Mouse (Mus musculus) ovary, postnatal 36 days (tissue): ENCODE results near the gene Frmd8.
A peak's percentile ranks its signal among the peaks of the same experiment; 100 is the strongest.

Source experiments
- DNase-seq: peaks from one replicate; pipeline ENCODE4 v3.0.0; 2022; ENCODE audit warnings: low spot score, mixed read lengths

Frmd8 gene

DNA sequence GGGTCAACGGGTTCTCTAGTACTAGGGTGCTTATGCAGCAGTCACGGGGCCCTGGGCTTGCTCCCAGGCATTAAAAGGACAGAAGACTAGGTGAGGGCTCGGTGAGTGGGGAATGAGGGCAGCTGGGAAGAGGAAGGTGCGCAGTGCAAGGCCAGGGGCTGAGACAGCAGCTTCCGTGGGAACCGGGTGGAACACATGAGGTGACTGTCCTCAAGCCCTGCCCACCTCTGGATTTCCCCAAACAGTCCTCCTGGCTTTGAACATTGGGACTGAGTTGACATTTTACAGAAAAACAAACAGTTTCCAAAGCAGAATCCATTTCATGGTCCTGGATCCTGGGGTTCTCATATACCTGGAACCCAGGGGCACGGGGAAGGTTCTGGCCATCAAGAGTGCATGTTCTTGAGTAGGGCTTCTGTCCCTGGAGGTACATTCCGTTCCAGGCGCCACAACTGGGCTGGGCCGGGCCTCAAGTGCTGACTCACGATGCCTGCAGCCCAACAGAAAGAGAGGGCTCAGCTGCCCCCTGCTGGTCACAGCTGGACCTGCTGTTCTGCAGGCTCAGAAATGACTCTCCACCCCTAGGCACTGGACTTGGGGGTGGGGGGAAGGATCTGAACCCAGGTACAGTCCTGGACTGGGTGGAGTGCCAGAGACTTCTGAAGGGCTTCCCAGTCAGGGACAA lies 25.1 kb downstream of the Frmd8 start:
- peak; percentile 91 for DNase-seq

DNA sequence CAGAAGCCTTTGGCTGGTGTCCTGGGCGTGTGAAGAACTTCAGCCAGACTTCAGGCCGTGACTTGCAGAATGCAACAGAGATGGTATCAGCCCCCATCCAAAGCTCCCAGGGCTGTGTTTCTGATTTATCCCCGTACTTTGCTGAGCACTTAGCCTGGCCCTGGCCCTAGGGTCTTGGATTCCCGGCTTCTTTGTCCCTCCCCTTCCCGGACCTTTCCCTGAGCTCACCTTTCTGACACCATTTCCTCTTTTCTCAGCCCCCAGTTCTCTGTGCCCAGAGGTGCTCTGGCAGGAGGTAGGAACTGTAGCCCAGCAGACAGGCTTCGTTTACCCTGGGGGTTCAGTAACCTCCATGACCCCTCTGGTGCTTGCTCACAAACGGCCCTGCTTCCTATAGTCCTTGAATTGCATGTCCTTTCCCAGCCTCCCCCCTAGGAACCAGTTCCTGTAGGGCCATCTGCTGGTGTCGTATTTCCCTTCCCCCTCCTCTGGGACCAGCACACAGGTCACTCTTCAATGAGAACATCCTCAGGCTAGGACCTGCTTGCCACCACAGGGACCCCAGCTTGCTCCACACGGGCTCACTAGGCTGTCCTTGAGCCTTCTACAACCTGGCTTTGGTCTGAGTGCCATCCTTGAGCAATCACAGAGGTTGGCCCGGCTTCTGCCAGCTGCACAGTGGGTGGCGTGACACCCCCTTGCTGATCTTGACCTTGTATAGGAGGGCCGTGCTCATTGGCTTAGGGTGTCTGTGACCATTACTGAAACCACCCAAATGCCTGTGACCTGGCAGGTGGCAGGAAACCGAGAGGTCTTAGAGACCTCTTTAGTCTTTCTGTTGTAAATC lies 26.0 kb downstream of the Frmd8 start:
- peak; percentile 53 for DNase-seq

DNA sequence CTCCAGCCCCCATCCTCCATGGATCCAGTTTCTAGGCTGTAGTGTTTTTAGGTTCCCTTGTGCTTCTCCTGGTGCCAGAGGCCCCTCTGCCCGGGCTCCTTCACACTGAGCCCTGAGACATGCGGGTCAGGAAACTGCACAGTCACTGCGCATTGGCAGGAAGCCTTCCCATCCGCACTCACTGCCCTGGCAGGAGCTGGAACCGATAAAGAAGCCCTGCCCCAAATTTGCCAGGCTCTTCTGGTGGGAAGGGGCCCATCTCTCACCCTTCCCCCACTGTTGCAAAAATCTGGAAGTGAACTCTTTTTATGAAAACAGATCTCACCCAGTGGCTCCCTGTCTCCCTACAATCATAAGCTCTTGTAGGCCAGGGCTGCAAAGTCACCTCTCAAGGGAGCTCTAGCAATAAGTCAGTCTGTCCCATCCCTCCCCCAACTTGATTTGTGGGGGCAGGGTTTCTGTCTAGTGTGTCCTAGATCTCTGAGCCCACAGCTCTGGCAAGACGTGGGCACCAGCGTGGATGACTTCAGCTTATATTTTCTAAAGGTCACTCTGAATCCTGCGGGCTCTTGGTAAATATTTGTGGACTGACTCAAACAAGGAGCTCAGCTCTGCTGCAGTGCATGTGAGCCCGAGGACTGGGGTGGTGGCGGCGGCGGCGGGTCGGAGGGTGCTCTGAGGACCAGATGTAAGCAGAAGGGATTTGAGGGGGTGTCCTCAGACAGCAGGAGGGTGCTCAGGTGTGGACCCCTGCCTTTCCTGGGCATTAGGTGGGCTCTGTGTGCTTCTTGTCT lies 26.8 kb downstream of the Frmd8 start:
- peak; percentile 63 for DNase-seq

DNA sequence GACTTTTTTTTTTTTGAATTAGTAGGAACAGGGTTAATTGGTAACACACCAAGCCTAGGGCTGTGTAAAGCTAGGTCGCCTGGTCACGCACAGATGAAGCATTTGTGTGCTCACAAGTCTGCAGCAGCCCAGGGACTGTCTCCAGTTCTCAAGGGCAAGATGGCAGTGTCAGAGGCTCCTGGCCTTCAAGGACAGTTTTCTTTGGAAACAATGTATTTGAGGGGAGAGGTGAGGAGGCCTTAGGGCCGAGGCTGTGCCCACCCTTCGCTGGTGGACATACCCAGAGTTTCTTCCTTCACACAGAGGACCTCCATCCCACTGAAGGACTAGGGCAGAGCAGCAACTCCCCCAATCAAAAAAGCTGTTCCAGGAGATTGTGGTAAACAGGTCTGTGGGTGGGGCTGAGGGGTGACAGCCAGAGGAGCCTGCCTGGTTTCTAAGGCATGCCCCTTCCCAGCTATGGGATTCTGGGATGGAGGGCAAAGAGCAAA lies 27.7 kb downstream of the Frmd8 start:
- DNase-seq, result no peak

DNA sequence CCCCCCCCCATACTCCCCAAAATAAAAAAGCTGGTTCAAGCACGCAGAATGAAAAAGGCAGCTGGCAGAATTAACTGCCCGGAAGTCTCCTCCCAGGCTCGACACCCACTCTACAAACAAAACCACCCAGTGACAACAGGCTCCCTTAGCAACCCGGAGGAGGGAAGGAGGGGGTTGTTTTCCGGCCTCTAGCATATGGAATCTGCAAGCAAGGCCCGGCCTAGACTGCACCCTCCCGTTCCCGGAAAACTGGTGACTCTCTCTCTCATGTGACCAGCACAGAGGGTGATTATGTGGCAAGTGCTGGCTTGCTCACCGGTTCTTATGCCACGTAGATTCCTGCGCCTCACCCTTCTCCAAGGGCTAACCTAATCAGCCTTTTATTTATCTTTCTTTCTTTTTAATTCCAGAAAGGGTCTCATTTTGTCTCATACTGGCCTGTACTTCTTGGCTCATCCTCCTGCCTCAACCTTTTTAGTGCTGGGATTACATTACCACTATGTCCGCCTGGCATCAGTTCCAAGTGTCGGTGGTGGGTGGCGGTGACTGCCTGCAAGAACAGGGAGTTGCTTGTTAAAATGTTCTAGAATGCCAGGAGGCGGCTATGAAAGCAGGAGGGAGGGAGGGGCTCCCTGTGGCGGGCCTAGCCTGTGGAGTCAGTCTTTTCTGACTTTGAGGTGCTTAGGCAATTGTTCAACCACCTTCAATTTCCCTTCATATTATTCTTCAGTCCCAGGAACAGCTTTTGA lies 28.3 kb downstream of the Frmd8 start:
- peak; percentile 76 for DNase-seq

DNA sequence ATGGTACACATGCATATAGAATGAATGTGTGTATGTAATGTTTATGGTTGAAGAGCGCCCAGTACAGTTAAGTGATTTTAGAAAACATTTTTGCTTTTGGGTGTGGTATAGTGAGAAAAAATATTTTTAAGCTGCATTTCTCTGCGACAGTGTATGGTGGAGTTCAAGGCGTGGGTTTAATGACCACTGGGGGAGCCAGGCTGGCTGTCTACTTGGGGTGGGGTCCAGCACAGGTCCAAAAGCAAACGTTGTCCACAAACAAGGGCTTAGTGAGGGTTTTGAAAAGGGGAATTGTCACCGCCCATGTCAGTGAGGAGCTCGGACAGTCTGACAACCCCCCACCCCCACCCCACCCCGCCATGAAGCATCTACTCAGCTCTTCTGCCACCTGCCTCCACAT lies 28.9 kb downstream of the Frmd8 start:
- no peak for DNase-seq

DNA sequence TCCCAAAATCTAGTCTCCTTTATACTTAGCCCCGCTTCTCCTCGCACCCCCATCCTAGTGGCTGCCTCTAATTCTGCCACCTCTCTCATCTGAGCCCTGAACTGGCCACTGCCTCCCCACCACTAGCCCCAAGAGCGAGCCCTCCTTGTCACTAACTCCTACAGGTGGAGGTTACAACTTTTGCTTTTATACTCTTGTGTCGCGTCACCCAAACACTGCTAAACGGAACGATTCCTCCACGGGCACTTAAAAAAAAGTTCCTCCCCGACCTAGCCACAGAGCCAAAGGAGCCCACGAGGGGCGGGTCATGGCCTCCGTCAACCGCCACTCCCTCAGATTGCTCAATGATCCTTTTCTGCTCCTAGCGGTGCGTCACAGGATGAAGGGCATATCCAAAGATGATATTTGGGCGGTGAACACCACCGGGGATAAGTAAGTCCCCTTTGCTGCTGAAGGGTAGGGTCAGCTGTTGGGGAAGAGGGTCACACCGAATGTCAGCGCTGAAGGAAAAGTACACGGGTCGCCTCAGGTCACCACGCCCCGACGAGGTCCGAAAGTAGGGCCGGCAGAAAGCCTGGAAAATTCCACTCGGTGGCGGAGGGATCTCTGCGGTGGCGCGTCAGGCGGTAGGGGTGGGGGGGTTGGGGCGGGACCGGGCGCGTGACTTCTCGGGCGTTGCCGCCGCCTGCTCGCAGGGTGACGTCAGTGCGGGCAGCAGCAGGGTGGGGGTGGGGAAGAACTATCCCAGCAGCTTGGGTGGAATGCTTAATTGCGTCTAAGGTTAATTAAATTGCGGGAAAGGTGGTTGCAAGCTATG lies 29.5 kb downstream of the Frmd8 start:
- peak; percentile 94 for DNase-seq

DNA sequence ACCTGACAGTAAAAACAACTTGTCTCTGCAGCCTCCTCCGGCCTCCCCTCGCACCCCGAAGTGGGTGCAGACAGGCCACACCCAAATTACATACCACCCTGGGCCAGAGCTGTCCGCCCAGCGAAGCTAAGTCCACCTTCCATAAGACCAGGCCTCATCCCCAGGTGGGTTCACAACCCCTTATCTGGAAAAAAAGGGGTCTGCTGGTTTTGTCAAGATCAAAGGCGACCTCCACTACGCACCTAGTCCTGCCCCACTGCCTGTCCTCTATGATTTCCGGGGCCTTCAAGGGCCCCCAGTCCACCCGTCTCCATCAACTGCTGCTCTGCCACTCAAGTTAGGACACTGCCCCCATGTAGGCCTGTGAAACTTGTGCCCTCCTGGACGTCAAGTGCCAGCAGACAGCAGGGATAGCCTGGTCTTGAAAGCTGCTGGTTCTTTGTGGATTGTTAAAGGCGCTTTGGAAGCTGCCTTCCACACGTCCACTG lies 30.2 kb downstream of the Frmd8 start:
- DNase-seq, result no peak

DNA sequence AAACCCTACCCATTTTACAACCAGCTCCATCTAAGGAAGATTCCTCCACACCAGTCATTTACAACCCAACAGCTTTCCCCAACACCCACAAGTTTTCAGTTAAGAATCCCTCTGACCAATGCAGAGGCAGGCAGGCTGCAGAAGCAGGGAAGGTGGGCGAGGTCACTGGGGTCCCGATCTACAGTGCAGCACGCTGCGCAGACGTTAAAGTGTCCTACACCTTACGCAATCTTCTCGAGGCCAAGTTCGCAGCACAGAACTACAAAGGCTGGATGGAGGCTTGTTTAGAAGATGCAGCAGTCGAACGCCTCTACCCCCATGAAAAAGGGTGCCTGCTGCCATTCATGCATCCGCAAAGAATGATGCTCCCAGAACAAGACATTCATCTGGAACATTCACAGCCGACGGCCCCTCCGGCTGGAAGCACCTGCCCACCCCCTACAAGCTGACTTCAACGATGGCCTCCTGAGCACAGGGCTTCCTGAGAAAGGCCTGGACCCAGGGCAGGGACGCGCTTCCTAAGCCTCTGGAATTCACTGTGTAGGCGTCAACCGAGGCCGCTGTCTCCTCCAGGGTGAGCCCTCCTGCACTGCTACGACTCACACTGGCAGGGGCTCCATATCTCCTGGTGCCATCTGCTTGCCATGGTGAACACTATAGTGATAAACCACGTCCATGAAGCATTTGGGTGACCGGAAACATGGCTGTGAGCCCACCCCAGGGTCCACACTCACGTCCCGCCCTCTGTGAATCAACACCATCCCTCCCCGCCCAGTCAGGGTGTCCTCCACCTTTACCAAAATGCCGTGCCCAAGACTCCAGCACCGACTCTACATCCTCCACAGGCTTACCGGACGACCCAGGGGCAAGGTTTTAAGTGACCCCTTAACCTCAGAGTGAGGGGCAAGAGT lies 31.0 kb downstream of the Frmd8 start:
- no peak for DNase-seq

DNA sequence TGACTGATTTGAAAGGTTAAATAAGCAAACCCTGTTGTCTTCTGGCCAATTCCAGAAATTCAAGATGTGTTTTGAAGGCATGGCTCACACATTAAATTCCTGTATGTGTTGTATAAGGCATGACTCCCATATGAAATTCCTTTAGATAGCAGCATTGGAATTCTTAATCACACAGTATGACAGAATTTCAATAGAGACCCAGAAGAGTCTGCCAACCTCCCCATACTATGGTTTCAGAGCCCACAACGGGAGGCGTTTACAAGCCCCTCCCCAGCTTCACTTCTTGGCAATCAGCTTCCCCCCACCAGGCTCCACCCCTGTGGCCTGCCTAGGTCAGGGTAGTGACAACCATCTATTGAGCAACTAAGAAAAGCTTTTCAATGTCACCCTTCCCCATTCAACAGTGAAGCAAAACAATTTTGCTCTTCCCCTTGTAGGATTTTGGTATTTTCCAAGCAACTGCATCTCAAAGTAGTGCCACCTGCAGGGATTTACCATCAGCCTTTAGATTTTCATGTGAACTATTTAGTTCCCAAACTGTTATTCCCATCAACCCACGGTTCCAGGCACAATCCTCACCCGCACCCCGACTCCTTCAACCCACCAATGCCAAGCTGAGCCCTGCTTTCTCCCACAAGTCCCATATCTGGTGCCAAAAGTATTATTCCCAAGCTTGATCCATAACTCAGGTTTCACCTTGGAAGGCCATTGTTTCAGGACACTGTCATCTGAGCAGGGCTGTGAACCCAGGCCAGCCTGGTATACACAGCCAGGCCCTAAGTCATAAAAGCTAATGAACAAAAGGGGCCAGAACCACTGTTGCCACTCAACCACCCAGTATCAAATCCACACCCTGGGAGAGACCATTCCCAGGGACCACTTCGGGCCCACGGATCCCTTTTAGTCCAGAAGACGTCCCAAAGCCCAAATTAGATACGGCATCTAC lies 32.0 kb downstream of the Frmd8 start:
- no peak for DNase-seq

DNA sequence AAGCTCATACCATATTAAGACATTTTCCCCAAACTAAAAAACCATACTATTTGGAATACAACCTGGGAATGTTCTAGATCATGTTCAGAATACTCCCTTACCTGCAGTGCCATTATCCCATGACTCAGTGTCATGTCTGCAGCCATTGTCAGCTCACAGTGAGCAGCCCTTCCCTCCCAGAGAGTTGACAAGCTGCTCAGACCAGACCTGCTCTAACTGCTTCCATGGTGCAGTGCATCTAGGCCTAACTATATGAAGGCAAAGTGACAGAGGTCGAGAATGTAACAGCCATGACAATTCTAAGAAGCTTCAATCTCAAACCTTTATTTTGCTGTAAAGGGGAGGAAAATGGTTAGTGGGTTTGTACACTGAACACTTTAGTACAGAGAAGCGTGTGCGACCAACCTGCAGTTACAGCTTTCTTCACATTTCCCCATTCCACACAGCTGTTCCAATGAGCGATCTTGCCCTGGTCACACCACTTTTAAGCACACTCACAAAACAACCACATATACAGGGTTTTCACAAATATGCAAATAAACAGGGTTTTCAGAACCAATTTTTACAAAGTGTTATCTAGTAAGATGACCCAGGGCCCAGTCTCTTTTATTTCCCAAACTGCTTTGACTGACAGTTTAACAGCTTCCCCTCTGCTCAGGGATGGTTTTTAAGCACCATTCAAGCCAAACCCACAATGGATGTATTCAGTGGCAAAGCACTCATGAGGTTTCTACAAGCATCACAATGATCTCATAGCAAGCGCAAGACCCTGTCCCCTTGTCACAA lies 32.9 kb downstream of the Frmd8 start:
- no peak for DNase-seq

DNA sequence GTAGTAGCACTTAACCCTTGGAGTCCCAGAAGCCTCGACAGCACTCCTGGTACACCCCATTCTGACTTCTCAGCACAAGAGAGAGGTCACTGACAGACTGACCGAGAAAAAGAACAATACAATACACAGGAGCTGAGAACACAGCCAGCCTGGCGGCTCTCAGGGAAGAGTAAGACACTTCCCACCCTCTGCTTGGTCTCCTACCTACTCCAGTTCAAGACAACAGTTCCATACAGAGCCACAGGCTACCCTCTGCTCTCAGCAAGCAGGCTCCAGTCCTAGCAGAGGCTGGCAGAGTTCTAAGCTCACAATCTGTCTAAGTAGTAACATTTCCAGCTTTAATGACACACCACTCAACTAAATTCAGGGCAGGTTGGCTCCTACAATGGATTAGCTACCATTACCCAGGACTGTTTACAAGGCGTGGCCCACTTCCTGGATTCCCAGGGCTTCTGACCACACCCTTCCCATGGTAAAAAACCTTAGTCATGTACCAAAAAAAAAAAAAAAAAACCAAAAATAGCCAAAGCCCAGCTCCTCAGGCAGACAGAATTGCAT lies 33.6 kb downstream of the Frmd8 start:
- no peak for DNase-seq

DNA sequence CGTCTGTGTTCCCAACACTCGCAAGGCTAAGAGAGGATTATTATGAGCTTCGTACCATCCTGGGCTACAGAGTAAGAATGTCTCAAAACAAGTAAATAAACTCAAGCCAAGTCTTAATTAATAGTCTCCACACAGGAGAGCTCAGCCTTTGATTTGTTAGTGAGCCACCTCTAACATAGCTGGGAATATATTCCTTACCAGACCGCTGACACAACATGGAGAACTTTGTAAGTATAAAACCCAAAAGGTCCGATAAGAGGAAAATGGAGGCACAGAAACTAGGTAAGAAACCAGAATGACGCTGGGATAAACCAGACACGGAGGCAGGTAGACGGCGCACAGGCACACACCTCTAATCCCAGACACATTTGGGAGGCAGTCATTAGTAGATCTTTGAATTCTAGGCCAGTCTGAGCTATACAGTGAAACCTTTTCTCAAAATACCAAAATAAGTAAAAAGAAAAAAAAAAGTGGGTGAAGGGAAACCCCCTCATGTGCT lies 34.1 kb downstream of the Frmd8 start:
- DNase-seq, result no peak

DNA sequence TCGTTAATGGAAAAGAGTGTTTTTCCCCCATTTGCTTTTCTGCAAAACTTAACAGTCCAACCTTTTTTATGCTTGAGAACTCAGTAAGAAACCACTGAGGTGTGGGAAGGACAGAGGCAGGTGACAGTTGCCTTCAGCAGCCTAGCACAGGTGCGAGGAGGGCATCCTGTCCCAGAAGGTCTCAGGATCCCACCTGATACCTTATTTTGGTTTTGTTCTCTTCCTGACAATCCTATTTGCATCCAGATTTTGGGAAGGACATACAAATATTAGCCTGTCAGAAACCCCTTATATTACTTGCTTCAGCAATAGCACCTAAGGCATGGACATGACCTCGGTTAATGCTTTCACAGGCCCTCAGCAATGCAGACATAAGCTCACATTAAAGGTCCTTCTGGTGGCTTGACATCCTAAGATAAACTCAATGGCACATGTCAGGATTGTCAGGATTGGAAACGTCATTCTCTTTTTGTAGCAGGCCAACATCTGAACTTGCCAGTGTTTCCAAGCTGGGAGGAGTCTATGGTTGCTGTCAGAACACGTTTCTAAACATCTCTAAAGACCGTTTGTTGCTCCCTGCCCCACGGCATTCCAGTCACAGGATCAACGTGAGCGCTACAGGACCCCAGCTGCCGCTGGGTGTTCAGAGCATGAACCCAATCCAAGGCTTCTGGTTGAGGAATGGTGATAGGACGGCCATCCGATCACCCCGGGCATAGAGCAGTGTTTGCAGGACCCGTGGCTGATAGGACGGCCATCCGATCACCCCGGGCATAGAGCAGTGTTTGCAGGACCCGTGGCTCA lies 34.8 kb downstream of the Frmd8 start:
- DNase-seq, result no peak

DNA sequence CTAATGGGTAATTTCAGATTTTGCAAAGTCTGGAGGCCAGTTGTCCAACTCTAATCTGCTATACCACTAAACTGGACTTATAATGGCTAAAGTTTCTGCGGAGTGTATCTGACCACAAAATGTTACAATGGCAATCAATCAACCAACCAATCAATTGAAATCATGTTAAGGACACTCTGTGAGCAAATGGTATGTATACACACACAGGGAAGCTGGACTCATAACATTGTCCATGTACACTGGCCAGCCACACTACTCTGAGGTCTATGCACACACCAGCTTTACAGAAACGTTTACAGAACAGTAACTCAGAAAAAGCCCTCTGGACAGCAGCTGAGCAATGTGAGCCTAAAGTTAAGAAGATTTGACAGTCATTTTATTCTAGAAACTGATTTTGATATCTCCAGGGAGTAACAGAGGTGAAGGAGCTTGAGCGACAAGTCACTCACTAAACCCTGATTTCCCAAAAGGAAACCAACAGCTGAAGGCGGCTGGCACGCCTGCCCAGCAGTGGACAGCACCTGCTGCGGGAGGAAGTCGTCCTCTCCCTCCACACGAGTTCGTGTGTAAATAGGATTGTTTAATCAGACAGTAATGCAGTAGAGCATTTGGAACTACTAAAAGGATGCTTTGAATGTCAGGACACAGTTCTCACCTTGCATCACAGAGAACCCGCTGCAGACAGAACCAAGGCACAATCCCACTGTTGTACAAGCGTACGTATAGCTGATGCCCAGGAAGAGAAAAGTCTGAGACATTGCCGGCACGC lies 35.6 kb downstream of the Frmd8 start:
- DNase-seq, result no peak

DNA sequence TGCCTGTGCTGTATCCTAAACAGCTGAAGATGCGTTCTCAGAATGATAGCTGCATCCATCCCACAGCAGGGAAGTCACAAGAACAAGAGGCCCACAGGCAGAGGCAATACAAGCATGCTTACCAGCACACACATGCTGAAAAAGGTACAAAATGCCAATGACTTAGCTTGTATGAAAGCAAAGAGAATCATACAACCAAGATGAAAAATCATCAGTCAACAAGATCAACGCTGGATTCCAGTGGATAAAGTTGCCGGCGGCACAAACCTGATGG lies 36.2 kb downstream of the Frmd8 start:
- no peak for DNase-seq
